Mouse (Mus musculus): Measurements from ENCODE around the gene Rcan1. TPM values are rescaled to one million over a fixed set of nuclear protein-coding genes. Genes with fewer than 3 reads are reported as not detected.
A peak's percentile ranks its signal among the peaks of the same experiment; 100 is the strongest.

The Rcan1 gene
- polyA plus RNA-seq, 1 experiment from 2014 or later: 37.9 TPM

GRCm38 (mm10) chr16:92404141-92404540 is 66.5 kb downstream of the Rcan1 start:
- DNase-seq (ENCODE audit: low spot score): no peak
- TF ChIP-seq CTCF (IDR thresholded peaks at IDR 0.05; ENCODE audit: low read depth): no peak
- no peak overlapping the region for H3K4me3 ChIP-seq (replicated peaks; ENCODE audit: low read depth, low read length)
- no peaks in the 10 kb centered on the region for H3K9me3 ChIP-seq (replicated peaks; ENCODE audit: low read length)
- H3K4me2 ChIP-seq (ENCODE audit: low read length): no peak overlapping the region
- WGBS: 95% methylated on average over 2 of the region's 2 CpGs
- no peaks in the 10 kb centered on the region for H3K36me3 ChIP-seq (ENCODE audit: insufficient read depth, low read length)
- ATAC-seq (replicated peaks; ENCODE audit: low FRiP score, low read depth): no peak
- H3K4me1 ChIP-seq (replicated peaks; ENCODE audit: insufficient read depth, low read length): peaks cover 24% of the 10 kb centered on the region
- H3K27me3 ChIP-seq (ENCODE audit: insufficient read depth, low read length): no peaks in the 10 kb centered on the region
- no peak overlapping the region for H3K27ac ChIP-seq
- H3K9ac ChIP-seq (ENCODE audit: low read depth, low read length): no peak overlapping the region

GRCm38 (mm10) chr16:92403069-92403468 is 67.6 kb downstream of the Rcan1 start:
- WGBS: 63% methylated on average over 10 of the region's 10 CpGs
- Histone ChIP-seq H3K27ac (0 out of 2 replicates have a peak overlapping the region, but pooled peaks have one; percentile 42), H3K27me3 (ENCODE audit: insufficient read depth, low read length) (no peaks in the 10 kb centered on the region), H3K4me2 (ENCODE audit: low read length) (0 out of 2 replicates have a peak overlapping the region, but pooled peaks have one; percentile 5), H3K4me1 (replicated peaks; ENCODE audit: insufficient read depth, low read length) (peaks cover 30% of the 10 kb centered on the region), H3K4me3 (replicated peaks; ENCODE audit: low read depth, low read length) (no peak overlapping the region), H3K9me3 (replicated peaks; ENCODE audit: low read length) (no peaks in the 10 kb centered on the region), H3K9ac (ENCODE audit: low read depth, low read length) (no peak overlapping the region), H3K36me3 (ENCODE audit: insufficient read depth, low read length) (no peaks in the 10 kb centered on the region)
- DNase-seq (ENCODE audit: low spot score) (peak; percentile 50), ATAC-seq (replicated peaks; ENCODE audit: low FRiP score, low read depth) (no peak)
- no peak for TF ChIP-seq CTCF (IDR thresholded peaks at IDR 0.05; ENCODE audit: low read depth)

- Histone ChIP-seq H3K9ac (ENCODE audit: low read depth, low read length) (no peak overlapping the region), H3K27ac (0 out of 2 replicates have a peak overlapping the region, but pooled peaks have one; percentile 42), H3K27me3 (ENCODE audit: insufficient read depth, low read length) (no peaks in the 10 kb centered on the region), H3K4me1 (replicated peaks; ENCODE audit: insufficient read depth, low read length) (peaks cover 28% of the 10 kb centered on the region), H3K4me3 (replicated peaks; ENCODE audit: low read depth, low read length) (no peak overlapping the region), H3K4me2 (ENCODE audit: low read length) (no peak overlapping the region), H3K36me3 (ENCODE audit: insufficient read depth, low read length) (no peaks in the 10 kb centered on the region), H3K9me3 (replicated peaks; ENCODE audit: low read length) (no peaks in the 10 kb centered on the region)
- ATAC-seq (replicated peaks; ENCODE audit: low FRiP score, low read depth): no peak
- no peak for TF ChIP-seq CTCF (IDR thresholded peaks at IDR 0.05; ENCODE audit: low read depth)
- WGBS: 39% methylated on average over 8 of the region's 8 CpGs
- no peak for DNase-seq (ENCODE audit: low spot score)
Observed at GRCm38 (mm10) chr16:92402216-92402615, 68.5 kb downstream of the Rcan1 start.

DNA sequence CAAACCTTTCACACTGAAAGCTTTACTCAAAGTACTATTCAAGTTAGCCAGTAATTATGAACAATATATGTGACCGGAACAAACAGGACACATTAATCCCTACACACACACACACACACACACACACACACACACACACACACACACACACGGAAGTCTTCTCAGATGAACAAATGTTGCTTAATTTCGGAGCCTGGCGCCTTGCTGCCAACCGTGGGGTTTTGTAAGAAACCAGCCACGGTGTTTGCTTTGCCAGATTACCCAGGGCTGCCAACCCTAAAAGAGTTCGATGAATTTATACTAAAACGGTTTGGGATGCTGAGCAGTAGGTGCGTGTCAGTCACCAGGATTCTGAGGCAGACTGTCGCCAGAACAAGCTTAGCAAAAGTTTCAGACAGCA is 69.5 kb downstream of the Rcan1 start:
- no peak for TF ChIP-seq CTCF (IDR thresholded peaks at IDR 0.05; ENCODE audit: low read depth)
- no peak overlapping the region for H3K4me2 ChIP-seq (ENCODE audit: low read length)
- ATAC-seq (replicated peaks; ENCODE audit: low FRiP score, low read depth) (no peak), DNase-seq (ENCODE audit: low spot score) (no peak)
- WGBS: 68% methylated on average over 10 of the region's 10 CpGs
- peaks cover 28% of the 10 kb centered on the region for H3K4me1 ChIP-seq (replicated peaks; ENCODE audit: insufficient read depth, low read length)
- no peak overlapping the region for H3K27ac ChIP-seq
- no peak overlapping the region for H3K9ac ChIP-seq (ENCODE audit: low read depth, low read length)
- H3K27me3 ChIP-seq (ENCODE audit: insufficient read depth, low read length): no peaks in the 10 kb centered on the region
- no peaks in the 10 kb centered on the region for H3K36me3 ChIP-seq (ENCODE audit: insufficient read depth, low read length)
- no peak overlapping the region for H3K4me3 ChIP-seq (replicated peaks; ENCODE audit: low read depth, low read length)
- H3K9me3 ChIP-seq (replicated peaks; ENCODE audit: low read length): no peaks in the 10 kb centered on the region

GRCm38 (mm10) chr16:92399490-92400458 is 70.9 kb downstream of the Rcan1 start:
- Histone ChIP-seq H3K9me3 (replicated peaks; ENCODE audit: low read length) (no peaks in the 10 kb centered on the region), H3K27ac (peak overlapping the region; percentile 80), H3K27me3 (ENCODE audit: insufficient read depth, low read length) (no peaks in the 10 kb centered on the region), H3K9ac (ENCODE audit: low read depth, low read length) (peak overlapping the region; percentile 64), H3K4me3 (replicated peaks; ENCODE audit: low read depth, low read length) (peak overlapping the region; percentile 39), H3K36me3 (ENCODE audit: insufficient read depth, low read length) (0 out of 2 replicates have a peak, but pooled peaks cover 2% of the 10 kb centered on the region), H3K4me2 (ENCODE audit: low read length) (peak overlapping the region; percentile 87), H3K4me1 (replicated peaks; ENCODE audit: insufficient read depth, low read length) (peaks cover 28% of the 10 kb centered on the region)
- under 1% methylated on average over 37 of the region's 37 CpGs for WGBS
- DNase-seq (ENCODE audit: low spot score) (peak; percentile 95), ATAC-seq (replicated peaks; ENCODE audit: low FRiP score, low read depth) (peak; percentile 93)
- no peak; the same call in 1 of the 2 replicates for TF ChIP-seq CTCF (IDR thresholded peaks at IDR 0.05; ENCODE audit: low read depth)

DNA sequence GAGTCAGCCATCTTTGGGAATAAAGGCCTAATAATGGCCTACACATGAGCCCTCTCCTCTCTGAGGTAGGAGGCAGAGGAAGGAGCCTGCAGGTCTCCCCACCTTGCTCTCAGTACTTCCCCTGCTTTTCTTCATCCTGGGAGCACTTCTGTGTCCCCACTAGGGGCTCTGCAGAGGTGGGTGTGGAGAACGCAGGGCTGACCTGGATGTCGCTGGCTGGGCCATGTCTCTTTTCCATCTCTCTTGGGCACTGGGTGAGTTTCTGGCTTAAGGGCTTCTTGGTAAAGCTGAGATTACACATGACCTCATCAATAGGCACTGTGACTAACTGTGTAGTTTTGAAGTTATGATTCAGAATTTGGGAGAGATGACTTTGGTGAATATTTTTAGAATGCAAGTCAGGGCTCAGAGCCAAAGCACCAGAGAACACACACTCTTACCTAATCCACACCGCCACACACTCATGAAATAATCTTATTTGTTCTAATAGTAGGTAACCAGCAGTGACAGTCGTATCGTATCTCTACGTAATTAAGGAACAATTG is 72.0 kb downstream of the Rcan1 start:
- peak overlapping the region; percentile 16; the same call in 1 of the 2 replicates for H3K27ac ChIP-seq
- H3K36me3 ChIP-seq (ENCODE audit: insufficient read depth, low read length): 0 out of 2 replicates have a peak, but pooled peaks cover 5% of the 10 kb centered on the region
- peak overlapping the region; percentile 87 for H3K4me2 ChIP-seq (ENCODE audit: low read length)
- H3K4me1 ChIP-seq (replicated peaks; ENCODE audit: insufficient read depth, low read length): peaks cover 28% of the 10 kb centered on the region
- H3K9me3 ChIP-seq (replicated peaks; ENCODE audit: low read length): no peaks in the 10 kb centered on the region
- no peak for ATAC-seq (replicated peaks; ENCODE audit: low FRiP score, low read depth)
- H3K27me3 ChIP-seq (ENCODE audit: insufficient read depth, low read length): no peaks in the 10 kb centered on the region
- peak overlapping the region; percentile 39; the same call in 1 of the 2 replicates for H3K4me3 ChIP-seq (replicated peaks; ENCODE audit: low read depth, low read length)
- no peak for DNase-seq (ENCODE audit: low spot score)
- WGBS: 83% methylated on average over 6 of the region's 6 CpGs
- TF ChIP-seq CTCF (IDR thresholded peaks at IDR 0.05; ENCODE audit: low read depth): peak; percentile 39; the same call in 1 of the 2 replicates
- peak overlapping the region; percentile 64 for H3K9ac ChIP-seq (ENCODE audit: low read depth, low read length)

All from kidney, postnatal 0 days (tissue).